Mouse (Mus musculus): ENCODE measurements around the gene Esp38. TPM values are rescaled to one million over a fixed set of nuclear protein-coding genes. Genes with fewer than 3 reads are reported as not detected.

The Esp38 gene
- polyA plus RNA-seq (2012; rRNA removed; ENCODE audit: low replicate concordance) = not detected in 2 replicates

GRCm38 (mm10) chr17:39950220-39950619 is at the start of gene Esp38:
Esp38 (plus strand) TSS chr17:39950520.

Other genes starting within 250 kb of the Esp38 start
- gene AC192777.2, start 144.9 kb downstream of the Esp38 start, polyA plus RNA-seq (2012; rRNA removed; ENCODE audit: low replicate concordance) = not detected in 2 replicates

Data from duodenum, adult 2 months (tissue).